Mouse (Mus musculus) myocyte (in vitro differentiated cells): ENCODE measurements around the gene Akt1s1. TPM values are rescaled to one million over a fixed set of nuclear protein-coding genes. Genes with fewer than 3 reads are reported as not detected.

Experiments
- H3K27me3 ChIP-seq: one replicate; pipeline ENCODE4 v1.6.1; 2011; ENCODE audit not compliant: control insufficient read depth, insufficient read depth, insufficient read length
- H3K36me3 ChIP-seq: one replicate; pipeline ENCODE4 v1.6.1; 2011; ENCODE audit not compliant: control insufficient read depth, insufficient read depth
- H3K4me2 ChIP-seq: one replicate; pipeline ENCODE4 v1.6.1; 2011; ENCODE audit warnings: low read depth, control low read depth
- H3K4me3 ChIP-seq: one replicate; pipeline ENCODE4 v1.5.1; 2011; ENCODE audit warnings: mild to moderate bottlenecking, control low read depth, moderate library complexity
- H3K79me2 ChIP-seq: one replicate; pipeline ENCODE4 v1.6.1; 2011; ENCODE audit not compliant: control insufficient read depth, insufficient read depth
- H3ac ChIP-seq: one replicate; pipeline ENCODE4 v1.6.1; 2011; ENCODE audit not compliant: control insufficient read depth, insufficient read length
- CEBPB ChIP-seq: IDR thresholded peaks from 2 replicates; pipeline ENCODE4 v1.6.1; 2011; ENCODE audit warnings: mild to moderate bottlenecking, moderate library complexity; ENCODE audit not compliant: poor library complexity, insufficient read depth, severe bottlenecking
- E2F4 ChIP-seq: IDR thresholded peaks from one replicate; pipeline ENCODE4 v1.6.1; 2011; ENCODE audit warnings: mild to moderate bottlenecking, control low read depth, moderate library complexity; ENCODE audit not compliant: insufficient read depth
- MAX ChIP-seq: IDR thresholded peaks from one replicate; pipeline ENCODE4 v1.6.1; 2011; ENCODE audit warnings: low read depth, mild to moderate bottlenecking, control low read depth
- MYOD1 ChIP-seq, 3 experiments: IDR thresholded peaks; one replicate each; pipeline ENCODE4 v1.6.1; 2011; ENCODE audit warnings: control low read depth in 2 of 3, low read depth in 2 of 3, mild to moderate bottlenecking in 2 of 3, moderate library complexity in 1 of 3; ENCODE audit not compliant: insufficient read length in 2 of 3, control insufficient read depth in 1 of 3
- MYOG ChIP-seq, 3 experiments: IDR thresholded peaks; one replicate each; pipeline ENCODE4 v1.6.1; 2011; ENCODE audit warnings: control low read depth in 2 of 3, low read depth in 2 of 3, mild to moderate bottlenecking in 2 of 3; ENCODE audit not compliant: insufficient read length in 2 of 3, control insufficient read depth in 1 of 3, insufficient read depth in 1 of 3
- POLR2A ChIP-seq: IDR thresholded peaks from one replicate; pipeline ENCODE4 v1.6.1; 2011; ENCODE audit warnings: low read depth, mild to moderate bottlenecking, control low read depth, moderate library complexity; ENCODE audit not compliant: insufficient read length
- POLR2AphosphoS2 ChIP-seq: IDR thresholded peaks from one replicate; pipeline ENCODE4 v1.6.1; 2011; ENCODE audit warnings: low read depth, control low read depth; ENCODE audit not compliant: insufficient read length
- REST ChIP-seq: IDR thresholded peaks from one replicate; pipeline ENCODE4 v1.6.1; 2011; ENCODE audit warnings: mild to moderate bottlenecking, control low read depth, moderate library complexity; ENCODE audit not compliant: insufficient read depth, insufficient read length
- SRF ChIP-seq: IDR thresholded peaks from one replicate; pipeline ENCODE4 v1.6.1; 2011; ENCODE audit warnings: low read depth; ENCODE audit not compliant: control insufficient read depth, insufficient read length
- TCF12 ChIP-seq: IDR thresholded peaks from one replicate; pipeline ENCODE4 v1.6.1; 2011; ENCODE audit warnings: mild to moderate bottlenecking, control low read depth; ENCODE audit not compliant: poor library complexity, insufficient read depth, severe bottlenecking
- TCF3 ChIP-seq: IDR thresholded peaks from one replicate; pipeline ENCODE4 v1.6.1; 2011; ENCODE audit warnings: low read depth, control low read depth; ENCODE audit not compliant: insufficient read length
- USF1 ChIP-seq: IDR thresholded peaks from one replicate; pipeline ENCODE4 v1.6.1; 2011; ENCODE audit warnings: low read depth, mild to moderate bottlenecking, control low read depth, moderate library complexity
- polyA plus RNA-seq: library from polyadenylated mRNA; unstranded; fragments of >200 nt; fragmentation: generic; extraction: Trizol; gene quantifications from one replicate; pipeline ENCODE4 v1.2.1, GENCODE M21; 2012; ENCODE audit warnings: missing spikeins

The Akt1s1 gene
- polyA plus RNA-seq, 1 experiment: 200 TPM

- Histone ChIP-seq H3K36me3 (no peaks in the 10 kb centered on the region), H3K4me2 (peak overlapping the region; percentile 92), H3K27me3 (no peaks in the 10 kb centered on the region), H3ac (no peak overlapping the region), H3K4me3 (peak overlapping the region; percentile 19), H3K79me2 (peaks cover 49% of the 10 kb centered on the region)
- TF ChIP-seq MYOG (IDR thresholded peaks at IDR 0.05; ENCODE audit: control insufficient read depth in 1 of 3, insufficient read depth in 1 of 3, insufficient read length in 2 of 3, low read depth in 2 of 3) (no peak), POLR2AphosphoS2 (no peak), MYOD1 (IDR thresholded peaks at IDR 0.05; ENCODE audit: control insufficient read depth in 1 of 3, insufficient read length in 2 of 3, low read depth in 2 of 3) (no peak), TCF3 (no peak), TCF12 (no peak), SRF (no peak), E2F4 (no peak), USF1 (no peak), MAX (no peak), CEBPB (no peak), POLR2A (no peak), REST (no peak)
Observed at GRCm38 (mm10) chr7:44867802-44868201, 19.0 kb downstream of the Akt1s1 start.

DNA sequence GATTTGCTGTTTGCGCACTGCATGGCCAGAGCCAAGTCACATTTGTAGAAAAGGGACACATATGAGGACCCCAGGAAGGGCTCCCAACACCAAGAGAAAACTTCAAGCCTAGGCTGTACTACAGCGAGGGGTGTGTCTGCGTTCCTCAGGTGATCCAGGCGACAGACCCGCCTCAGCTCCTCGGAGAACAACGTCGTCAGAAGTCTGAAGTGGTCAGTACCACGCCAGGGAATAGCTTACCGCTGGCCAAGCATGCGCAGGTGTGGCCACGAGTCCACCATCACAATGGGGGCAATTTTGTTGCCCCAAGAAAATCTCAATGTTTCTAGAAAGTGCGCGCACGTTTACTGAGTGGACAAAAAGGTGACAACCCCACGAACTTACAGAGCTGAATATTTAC is 19.7 kb downstream of the Akt1s1 start:
- H3K4me2 ChIP-seq: peak overlapping the region; percentile 92
- H3K79me2 ChIP-seq: peaks cover 49% of the 10 kb centered on the region
- peak overlapping the region; percentile 77 for H3ac ChIP-seq
- TF ChIP-seq TCF3 (no peak), MAX (no peak), USF1 (no peak), REST (no peak), MYOG (IDR thresholded peaks at IDR 0.05; ENCODE audit: control insufficient read depth in 1 of 3, insufficient read depth in 1 of 3, insufficient read length in 2 of 3, low read depth in 2 of 3) (no peak)
- peak overlapping the region; percentile 19 for H3K4me3 ChIP-seq
- no peaks in the 10 kb centered on the region for H3K27me3 ChIP-seq
- no peaks in the 10 kb centered on the region for H3K36me3 ChIP-seq

DNA sequence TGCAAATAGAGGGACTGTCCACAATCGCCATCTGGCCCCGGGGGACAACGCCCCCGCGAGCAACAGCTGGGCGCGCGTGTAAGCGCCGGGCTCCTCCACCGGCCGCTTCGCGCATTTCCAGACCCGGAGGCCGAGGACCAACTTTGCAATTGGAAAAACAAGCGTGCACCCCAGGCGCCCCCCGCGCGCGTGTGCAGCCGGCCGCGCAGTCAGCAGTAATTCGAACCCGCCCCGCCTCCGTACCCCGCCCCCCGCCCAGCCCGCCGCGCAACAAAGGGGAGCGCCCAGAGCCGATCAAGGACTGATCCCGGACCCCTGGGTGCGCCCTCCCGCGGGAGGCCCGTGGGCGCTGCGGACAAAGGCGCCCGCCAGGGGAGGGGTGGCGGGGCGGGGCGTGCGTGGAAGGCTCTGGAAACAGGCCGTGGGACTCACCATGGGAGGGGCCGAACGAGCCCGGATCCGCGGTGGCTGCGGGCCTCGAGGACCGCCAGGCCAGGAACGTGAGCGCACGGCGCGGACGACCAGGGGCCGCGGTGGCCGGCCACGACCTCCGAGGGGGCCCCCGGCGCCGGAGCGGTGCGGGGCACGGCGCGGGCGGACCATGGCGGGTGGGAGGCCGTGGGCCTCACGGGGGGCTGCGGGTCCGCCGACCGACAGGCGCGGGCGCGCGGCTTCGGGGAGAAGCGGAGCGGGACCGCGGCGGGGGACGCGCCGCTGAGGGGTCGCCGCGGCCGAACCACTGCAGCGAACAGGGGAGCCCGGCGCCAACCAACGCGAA is 20.3 kb downstream of the Akt1s1 start:
- H3K27me3 ChIP-seq: no peaks in the 10 kb centered on the region
- peak overlapping the region; percentile 92 for H3K4me2 ChIP-seq
- peak overlapping the region; percentile 77 for H3ac ChIP-seq
- H3K79me2 ChIP-seq: peaks cover 44% of the 10 kb centered on the region
- TF ChIP-seq MYOG (IDR thresholded peaks at IDR 0.05; ENCODE audit: control insufficient read depth in 1 of 3, insufficient read depth in 1 of 3, insufficient read length in 2 of 3, low read depth in 2 of 3) (peak; percentile 37 to 88 (median 83)), MYOD1 (IDR thresholded peaks at IDR 0.05; ENCODE audit: control insufficient read depth in 1 of 3, insufficient read length in 2 of 3, low read depth in 2 of 3) (peak in 2 of 3 experiments; percentile 42 to 87), E2F4 (no peak), POLR2A (peak; percentile 31), SRF (no peak), MAX (no peak), CEBPB (no peak), TCF3 (no peak), TCF12 (no peak), USF1 (no peak)
- peak overlapping the region; percentile 19 for H3K4me3 ChIP-seq
- no peaks in the 10 kb centered on the region for H3K36me3 ChIP-seq

- peak within 1 kb of the TSS; percentile 92 for H3K4me2 ChIP-seq
- peak within 1 kb of the TSS; percentile 77 for H3ac ChIP-seq
- H3K79me2 ChIP-seq: peaks cover 37% of the 10 kb centered on the region
- H3K4me3 ChIP-seq: peak within 1 kb of the TSS; percentile 19
- no peaks in the 10 kb centered on the region for H3K27me3 ChIP-seq
- no peaks in the 10 kb centered on the region for H3K36me3 ChIP-seq
- TF ChIP-seq MYOG (IDR thresholded peaks at IDR 0.05; ENCODE audit: control insufficient read depth in 1 of 3, insufficient read depth in 1 of 3, insufficient read length in 2 of 3, low read depth in 2 of 3) (peak in 1 of 3 experiments; percentile 14), POLR2A (peak; percentile 60), SRF (no peak), USF1 (no peak), POLR2AphosphoS2 (peak; percentile 91), MYOD1 (IDR thresholded peaks at IDR 0.05; ENCODE audit: control insufficient read depth in 1 of 3, insufficient read length in 2 of 3, low read depth in 2 of 3) (peak in 1 of 3 experiments; percentile 7)
Observed at GRCm38 (mm10) chr7:44869697-44870528, 21.1 kb downstream of the Akt1s1 start, which contains the start of gene Ptov1. Ptov1 (minus strand) TSS chr7:44869788.
